Mouse (Mus musculus) R1 (cell line): ENCODE results near the gene Mettl18.

Experiments used
- DNase-seq: peaks from one replicate; pipeline ENCODE4 v3.0.0-alpha.2; 2018; ENCODE audit warnings: low read depth, low spot score

Gene Mettl18

DNA sequence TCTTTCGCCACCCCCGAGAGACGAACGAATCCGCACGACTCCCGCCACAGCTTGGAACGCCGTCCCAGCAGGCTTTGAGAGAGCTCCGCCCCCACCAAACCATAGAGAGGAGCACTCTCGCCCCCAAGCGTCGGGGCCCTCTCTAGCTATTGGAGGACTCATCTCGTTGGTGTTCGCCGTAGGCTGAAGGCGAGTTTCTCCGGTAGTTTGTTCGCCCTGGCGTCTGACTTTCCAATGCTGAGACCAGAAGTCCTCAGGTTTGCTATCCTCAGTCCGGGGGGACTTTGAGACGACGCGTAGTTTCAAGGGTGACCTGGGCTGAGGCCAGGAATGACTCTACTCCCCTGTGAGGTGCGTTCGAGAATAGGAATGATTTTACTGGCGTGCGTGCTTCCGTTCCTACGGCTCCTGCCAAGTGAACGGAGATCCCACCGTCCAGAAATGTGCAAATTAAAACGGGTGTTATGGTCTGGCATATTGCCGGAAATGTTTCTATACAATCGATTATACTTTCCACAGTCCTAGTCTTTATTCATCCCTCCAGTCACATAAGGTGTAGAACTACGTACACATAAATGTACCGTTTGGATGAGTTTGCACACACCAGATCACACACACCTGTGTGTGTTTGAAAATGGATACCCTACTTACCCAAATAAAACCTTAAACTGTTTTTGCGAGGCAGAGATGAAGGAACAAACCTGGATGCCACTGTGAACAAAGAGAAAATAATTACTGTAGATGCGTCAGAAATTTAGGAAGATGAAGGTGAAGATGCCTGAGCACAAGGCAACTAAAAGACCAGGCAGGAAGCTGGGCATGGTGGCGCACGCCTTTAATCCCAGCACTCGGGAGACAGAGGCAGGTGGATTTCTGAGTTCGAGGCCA lies at the start of gene Mettl18, which contains the start of gene BC055324:
Mettl18 (plus strand) TSS at position 169 of the 888 bp plus-strand sequence.
BC055324 (minus strand) TSS at position 76 of the 888 bp plus-strand sequence.
- DNase-seq = peak; percentile 96

DNA sequence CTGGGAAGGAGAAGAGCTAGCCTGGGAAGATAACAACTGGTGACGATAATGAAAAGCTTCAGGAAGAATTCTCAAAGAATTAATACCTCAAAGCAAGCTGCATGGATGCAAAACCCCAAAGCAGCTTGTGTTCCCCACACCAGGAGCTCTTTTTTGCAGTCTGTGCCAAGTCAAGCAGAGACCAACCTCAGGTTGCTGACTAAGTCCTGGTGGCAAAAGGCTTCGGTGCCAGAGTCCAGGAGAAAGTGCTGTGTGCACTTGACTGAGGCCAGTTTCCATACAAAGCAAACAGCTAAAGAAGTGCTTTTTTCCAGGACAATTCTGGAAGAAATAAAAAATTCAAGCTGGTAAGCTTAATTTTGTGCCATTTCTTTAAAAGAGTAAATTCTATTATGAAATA lies 41.3 kb upstream of the Mettl18 start:
- DNase-seq = no peak

DNA sequence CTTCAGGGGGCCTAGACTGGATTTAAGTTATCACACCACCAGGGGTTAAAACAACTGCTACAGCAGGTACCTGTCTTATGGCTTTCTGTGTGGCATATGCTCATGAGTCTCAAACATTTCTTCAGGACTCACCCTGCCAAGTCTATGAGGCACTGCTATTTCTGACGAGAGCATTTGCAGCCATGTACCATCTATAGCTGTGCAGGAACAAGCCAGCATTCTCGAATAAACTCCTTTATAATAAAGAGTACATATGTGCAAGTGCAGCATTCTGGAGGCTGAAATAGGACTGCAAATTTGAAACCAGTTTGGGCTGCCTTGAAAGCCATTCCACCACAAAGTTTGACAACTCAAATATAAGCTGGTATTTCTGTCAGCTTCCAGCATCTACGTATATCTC lies 36.7 kb upstream of the Mettl18 start:
- no peak for DNase-seq

GRCm38 (mm10) chr1:163964008-163964689 lies 30.5 kb upstream of the Mettl18 start:
- no peak for DNase-seq

DNA sequence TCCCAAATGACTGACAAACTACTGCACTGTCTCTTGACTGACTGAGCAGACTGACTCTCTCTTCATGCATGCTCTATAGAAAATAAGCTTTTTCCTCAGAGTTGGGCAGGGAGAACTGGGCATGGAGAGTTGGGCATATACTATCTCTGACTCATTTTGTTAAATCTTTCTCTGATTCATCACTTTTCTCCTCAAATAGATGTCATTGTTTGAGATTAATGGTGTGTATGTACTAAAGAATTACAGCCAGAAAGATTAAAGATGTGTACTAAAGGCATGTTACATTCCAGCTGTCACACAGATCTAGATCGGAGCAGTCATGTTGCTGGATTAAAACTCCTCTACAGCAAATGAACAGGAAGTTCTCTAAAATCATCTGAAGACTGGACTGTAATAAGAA lies 20.2 kb upstream of the Mettl18 start:
- no peak for DNase-seq

- no peak for DNase-seq
Measured at GRCm38 (mm10) chr1:163975088-163975487, 19.6 kb upstream of the Mettl18 start.

DNA sequence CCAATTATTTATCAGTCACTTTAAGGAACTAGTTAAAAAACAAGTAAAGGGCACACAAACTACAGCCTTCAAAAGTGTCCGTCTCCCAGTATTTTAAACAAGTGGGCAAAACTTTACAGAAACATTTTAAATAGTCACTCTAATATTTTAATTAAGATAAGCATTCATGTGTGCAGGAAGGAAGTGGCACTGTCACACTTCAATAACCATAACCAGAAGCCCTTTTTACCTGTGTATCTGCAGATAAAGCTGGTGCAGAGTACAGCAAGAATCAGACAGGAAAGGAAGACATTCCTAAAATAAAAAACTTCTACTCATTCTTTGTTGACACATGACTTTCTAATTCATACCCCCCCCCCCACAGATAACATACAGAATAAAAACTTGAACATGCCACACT lies 18.2 kb upstream of the Mettl18 start:
- no peak for DNase-seq

GRCm38 (mm10) chr1:163992371-163992770 lies 2.3 kb upstream of the Mettl18 start:
- DNase-seq = no peak

- no peak for DNase-seq
Measured at GRCm38 (mm10) chr1:163994173-163994720, 442 bp upstream of the Mettl18 start.

GRCm38 (mm10) chr1:163995609-163995913 lies 872 bp downstream of the Mettl18 start:
- DNase-seq = no peak

- peak; percentile 90 for DNase-seq
Measured at GRCm38 (mm10) chr1:164001831-164002452, 7.3 kb downstream of the Mettl18 start.

GRCm38 (mm10) chr1:164004311-164004710 lies 9.6 kb downstream of the Mettl18 start:
- DNase-seq = peak; percentile 98

GRCm38 (mm10) chr1:164009235-164009634 lies 14.5 kb downstream of the Mettl18 start:
- peak; percentile 65 for DNase-seq

GRCm38 (mm10) chr1:164014616-164015015 lies 19.9 kb downstream of the Mettl18 start:
- peak; percentile 59 for DNase-seq

GRCm38 (mm10) chr1:164018221-164018896 lies 23.7 kb downstream of the Mettl18 start:
- peak; percentile 83 for DNase-seq

- DNase-seq = peak; percentile 92
Measured at GRCm38 (mm10) chr1:164019789-164020188, 25.1 kb downstream of the Mettl18 start.

GRCm38 (mm10) chr1:164020746-164021145 lies 26.1 kb downstream of the Mettl18 start:
- DNase-seq = peak; percentile 87

- DNase-seq = peak; percentile 55
Measured at GRCm38 (mm10) chr1:164022106-164022505, 27.4 kb downstream of the Mettl18 start.

DNA sequence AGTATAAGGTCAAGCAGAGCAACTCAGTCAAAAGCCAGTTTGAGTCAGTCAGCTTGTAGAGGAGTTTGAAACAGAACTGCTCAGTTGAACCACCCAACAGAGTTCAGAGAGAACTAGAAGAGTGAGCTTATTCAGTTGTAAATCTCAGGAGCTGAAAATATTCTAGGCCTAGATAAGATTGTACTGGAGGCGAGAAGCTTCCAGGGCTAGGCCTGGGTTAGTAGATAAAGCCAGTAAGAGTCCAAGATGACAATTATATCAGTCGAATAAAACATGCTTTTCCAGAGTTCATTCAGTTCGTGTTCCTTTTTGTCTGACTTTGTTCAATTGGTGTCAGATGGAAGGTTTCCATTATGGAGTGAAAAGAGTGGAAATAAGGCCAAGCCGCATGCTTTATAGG lies 31.0 kb downstream of the Mettl18 start:
- DNase-seq = no peak

DNA sequence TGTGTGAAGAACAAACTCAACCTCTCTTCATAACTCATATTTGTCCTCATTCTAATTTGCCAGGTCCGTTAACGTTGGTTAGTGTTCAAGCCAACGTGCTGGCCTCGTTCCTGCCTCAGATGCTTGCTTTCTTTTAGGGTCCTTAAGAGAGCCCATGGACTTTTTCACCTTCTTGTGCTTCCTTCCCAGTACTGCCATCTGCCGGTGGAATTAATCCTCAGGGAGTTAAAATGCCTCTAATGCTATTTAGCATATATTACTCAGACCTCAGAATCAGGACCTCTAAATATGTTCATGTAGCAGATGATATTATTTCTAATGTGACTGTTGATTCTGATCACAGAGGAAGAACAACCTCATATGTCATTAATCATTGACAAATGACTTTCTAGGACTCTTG lies 32.7 kb downstream of the Mettl18 start:
- peak; percentile 76 for DNase-seq

GRCm38 (mm10) chr1:164040385-164041135 lies 45.9 kb downstream of the Mettl18 start:
- no peak for DNase-seq
